Mouse (Mus musculus) layer of hippocampus, postnatal 36 days (tissue): Measurements from ENCODE around the gene Sdhaf2. TPM values are rescaled to one million over a fixed set of nuclear protein-coding genes. Genes with fewer than 3 reads are reported as not detected.

Source experiments
- DNase-seq, 2 experiments: peaks; one replicate each; pipeline ENCODE4 v3.0.0; 2022
- total RNA-seq, 2 experiments: library from RNA; stranded (reverse); gene quantifications; 2 replicates each; pipeline ENCODE4 v1.2.3; 2021

Sdhaf2 gene
- total RNA-seq, 2 experiments from 2014 or later, result 57.9 to 59.2 TPM

DNA sequence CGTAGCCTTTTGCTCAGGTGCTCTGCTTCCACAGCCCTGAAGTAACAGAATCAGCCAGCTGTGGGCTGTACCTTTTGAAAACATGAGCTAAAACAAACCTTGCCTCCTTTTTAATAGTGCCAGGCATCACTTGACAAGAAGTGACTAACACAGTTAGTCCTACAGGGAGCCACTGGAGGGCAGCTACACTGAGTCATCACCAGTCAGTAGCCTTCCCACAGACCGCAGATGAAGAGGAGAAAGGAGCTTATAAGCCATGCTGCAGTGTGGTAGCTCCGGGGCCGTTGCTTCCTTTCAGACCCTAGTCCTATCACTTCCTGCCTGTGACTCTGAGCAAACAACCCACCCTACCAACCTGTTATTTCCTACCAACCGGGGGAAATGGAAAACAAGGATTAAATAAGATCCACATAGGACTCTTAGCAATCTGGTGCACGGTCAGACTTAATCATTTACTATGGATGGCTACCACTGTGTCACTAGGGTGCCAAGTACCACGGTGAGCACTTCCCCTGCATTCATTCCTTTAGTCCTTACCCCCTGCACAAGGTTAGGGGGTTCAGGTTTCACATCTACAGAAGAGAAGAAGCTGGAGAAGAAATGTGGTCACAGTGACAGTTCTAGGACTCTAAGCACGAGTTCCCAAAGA lies 28.3 kb downstream of the Sdhaf2 start:
- no peak for DNase-seq

DNA sequence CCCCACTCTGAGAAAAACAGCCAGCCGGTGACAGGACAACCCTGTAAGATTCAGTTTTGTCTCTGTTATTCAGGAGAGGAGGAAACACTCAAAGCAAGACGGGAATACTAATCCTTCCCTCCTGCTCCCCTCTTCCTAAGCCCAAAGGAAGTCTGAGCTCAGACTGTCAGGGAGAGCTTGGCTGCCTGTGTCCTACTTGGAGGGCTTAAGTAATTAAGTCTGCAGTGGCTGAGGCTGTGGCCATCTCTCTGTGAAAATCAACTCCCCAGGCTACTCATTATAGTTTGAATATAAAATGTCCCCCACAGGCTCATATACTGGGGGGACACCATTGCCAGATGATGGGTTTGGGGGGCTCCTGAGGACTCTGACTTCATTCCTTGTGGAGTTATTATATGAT lies 29.0 kb downstream of the Sdhaf2 start:
- no peak for DNase-seq

- no peak for DNase-seq
These were observed 30.3 kb downstream of the Sdhaf2 start for GRCm38 (mm10) chr19:10495670-10496069.

- peak; percentile 40 to 56 for DNase-seq
These were observed 39.6 kb downstream of the Sdhaf2 start for GRCm38 (mm10) chr19:10486264-10486738.

DNA sequence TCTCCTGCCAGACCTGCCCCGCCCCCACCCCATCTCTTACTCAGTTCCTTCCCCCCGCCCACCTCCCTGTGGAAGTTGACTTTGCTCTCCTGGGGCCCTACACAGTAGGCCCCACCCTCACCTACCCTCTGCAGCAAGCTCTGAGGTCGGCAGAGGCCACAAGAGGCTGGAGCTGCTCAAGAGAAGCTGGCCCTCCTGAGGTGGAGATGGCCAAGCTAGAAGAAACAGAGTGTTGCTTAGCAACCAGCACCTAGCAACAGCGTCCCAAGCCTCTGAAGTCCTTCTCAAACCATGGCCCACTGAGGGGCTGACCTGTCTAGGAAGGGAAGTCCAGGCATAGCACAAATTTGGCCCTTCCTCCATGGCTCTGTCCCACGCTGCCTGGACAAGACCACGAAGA lies 43.2 kb downstream of the Sdhaf2 start, which contains the start of gene Ppp1r32:
TSS of gene Ppp1r32 (minus strand) at position 226 of the 400 bp plus-strand sequence.
- DNase-seq, result no peak

- DNase-seq, result no peak
These were observed 46.4 kb downstream of the Sdhaf2 start for GRCm38 (mm10) chr19:10479541-10479940.

- DNase-seq, result no peak
These were observed 52.2 kb downstream of the Sdhaf2 start for GRCm38 (mm10) chr19:10473779-10474178.

GRCm38 (mm10) chr19:10472958-10473357 lies 53.0 kb downstream of the Sdhaf2 start:
- peak in 1 of 2 experiments; percentile 45 for DNase-seq

DNA sequence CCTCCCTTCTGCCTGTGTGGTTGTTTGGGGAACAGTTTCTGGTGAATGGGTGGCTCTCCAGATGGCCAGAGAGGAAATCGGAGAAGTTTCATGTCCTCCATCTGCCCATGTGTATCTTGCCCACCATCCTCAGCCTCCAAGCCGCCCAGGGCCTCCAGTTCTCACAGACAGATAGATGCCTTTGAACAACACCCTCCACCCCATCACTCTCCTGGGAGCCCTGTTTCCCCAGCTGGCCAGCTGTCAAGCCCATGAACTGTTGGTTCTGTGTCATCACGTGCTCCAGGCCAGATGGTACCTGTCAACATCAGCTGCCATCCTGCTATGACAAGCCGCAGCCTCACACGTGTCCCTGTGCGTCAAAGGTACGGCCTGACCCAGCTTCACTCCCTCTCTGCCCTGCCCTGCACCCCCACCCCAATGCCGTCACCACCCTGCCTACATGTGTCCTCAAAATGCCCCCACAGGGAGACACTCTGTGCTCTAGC lies 56.7 kb downstream of the Sdhaf2 start:
- DNase-seq, result peak; percentile 54

GRCm38 (mm10) chr19:10464427-10464826 lies 61.5 kb downstream of the Sdhaf2 start:
- DNase-seq, result no peak

GRCm38 (mm10) chr19:10461584-10461983 lies 64.4 kb downstream of the Sdhaf2 start:
- DNase-seq, result no peak

- peak; percentile 62 to 75 for DNase-seq
These were observed 66.0 kb downstream of the Sdhaf2 start for GRCm38 (mm10) chr19:10459907-10460306.

GRCm38 (mm10) chr19:10458096-10458495 lies 67.8 kb downstream of the Sdhaf2 start:
- DNase-seq, result no peak

- DNase-seq, result peak; percentile 66 to 77
These were observed 68.5 kb downstream of the Sdhaf2 start for GRCm38 (mm10) chr19:10457484-10457800.

DNA sequence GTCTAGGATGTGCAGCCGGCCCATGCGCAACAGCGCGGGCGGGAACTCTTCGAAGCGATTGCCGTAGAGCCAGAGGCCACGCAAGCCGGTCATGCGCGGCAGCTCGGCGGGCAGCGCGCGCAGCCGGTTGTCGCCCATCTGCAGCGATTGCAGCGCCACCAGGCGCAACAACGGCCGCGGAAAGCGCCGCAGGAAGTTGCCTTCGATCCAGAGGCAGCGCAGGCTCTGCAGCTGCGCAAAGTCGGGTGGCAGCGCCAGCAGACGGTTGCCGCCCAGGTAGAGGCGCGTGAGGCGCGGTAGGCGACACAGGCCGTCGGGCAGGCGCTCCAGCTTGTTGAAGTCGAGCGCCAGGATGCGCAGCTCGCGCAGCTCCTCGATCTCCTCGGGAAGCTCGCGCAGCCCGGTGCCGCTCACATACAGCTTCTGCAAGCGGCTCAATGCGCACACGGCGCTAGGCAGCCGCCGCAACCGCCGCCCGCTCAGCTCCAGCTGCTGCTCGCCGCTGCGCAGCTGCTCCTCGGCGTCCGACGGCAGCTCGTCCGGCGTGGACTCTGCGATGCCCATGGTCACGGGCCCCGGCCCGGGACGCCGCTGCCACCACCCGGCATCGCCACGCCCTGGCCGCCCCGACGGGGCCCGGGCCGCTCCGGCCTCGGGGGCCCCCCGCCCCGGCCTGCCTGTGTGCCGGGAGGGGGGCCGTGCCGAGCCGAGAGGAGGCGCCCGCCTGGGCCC lies 69.0 kb downstream of the Sdhaf2 start, which contains the start of gene Lrrc10b:
TSS of gene Lrrc10b (minus strand) at position 722 of the 732 bp plus-strand sequence.
- peak; percentile 60 to 70 for DNase-seq

DNA sequence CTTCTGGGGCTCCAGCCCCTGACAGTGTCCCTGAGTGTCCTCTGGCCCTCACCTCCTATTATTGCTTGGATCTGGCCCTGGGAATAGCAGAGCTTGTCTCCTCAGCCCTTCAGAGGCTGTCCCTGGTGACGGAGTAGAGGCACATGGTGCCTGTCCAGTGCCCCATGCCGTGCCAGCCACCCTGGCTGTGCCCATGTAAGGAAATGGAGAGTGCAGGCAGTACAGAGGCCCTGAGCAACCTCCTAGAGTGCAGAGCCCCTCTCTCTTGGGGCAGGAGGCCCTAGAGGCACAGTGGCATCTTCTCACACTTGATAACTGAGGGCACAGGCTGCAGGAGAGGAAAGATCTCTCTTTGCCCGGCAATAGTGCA lies 70.5 kb downstream of the Sdhaf2 start:
- no peak for DNase-seq

- no peak for DNase-seq
These were observed 71.1 kb downstream of the Sdhaf2 start for GRCm38 (mm10) chr19:10454718-10455436.

Other genes with a start within 250 kb of the Sdhaf2 start
- 100 to 1,000 TPM; 122 to 123 TPM for gene Dagla, start 221.3 kb downstream of the Sdhaf2 start, total RNA-seq
- gene Syt7, start 137.1 kb downstream of the Sdhaf2 start, total RNA-seq, result 100 to 1,000 TPM; 301 to 303 TPM
- 10 to 100 TPM; 78.7 to 89.3 TPM for gene Lrrc10b, start 68.7 kb downstream of the Sdhaf2 start, total RNA-seq
- gene Ppp1r32, start 43.2 kb downstream of the Sdhaf2 start, total RNA-seq, result 1 to 10 TPM; 1.5 to 1.8 TPM
- 10 to 100 TPM; 75.7 to 81.6 TPM for gene Cpsf7, start 876 bp downstream of the Sdhaf2 start, total RNA-seq
- gene Tmem216, start 30.1 kb upstream of the Sdhaf2 start, total RNA-seq, result 10 to 100 TPM; 10.5 to 12.6 TPM
- gene Cyb561a3, start 51.0 kb upstream of the Sdhaf2 start, total RNA-seq, result 10 to 100 TPM; 10.3 TPM
- gene Tmem138, start 51.2 kb upstream of the Sdhaf2 start, total RNA-seq, result 10 to 100 TPM; 14.0 to 14.1 TPM
- 100 to 1,000 TPM; 200 to 203 TPM for gene Ddb1, start 79.2 kb upstream of the Sdhaf2 start, total RNA-seq
- 10 to 100 TPM; 18.7 to 20.1 TPM for gene Tkfc, start 79.5 kb upstream of the Sdhaf2 start, total RNA-seq
- gene Vwce, start 108.1 kb upstream of the Sdhaf2 start, total RNA-seq, result under 1 TPM; 0.30 to 0.32 TPM
- gene Pga5, start 151.9 kb upstream of the Sdhaf2 start, total RNA-seq, result not detected
- 10 to 100 TPM; 24.2 to 26.7 TPM for gene Vps37c, start 162.6 kb upstream of the Sdhaf2 start, total RNA-seq
- gene Cd5, start 212.9 kb upstream of the Sdhaf2 start, total RNA-seq, result not detected